Mouse (Mus musculus) thymus, postnatal 14 days (tissue): ENCODE measurements around the gene Tmem170.
"Not testable (repeated sequence)": the region's sequence is repeated elsewhere in the genome, so short reads cannot be mapped to it uniquely, and the experiment has no call there.

Experiments
- DNase-seq: peaks from one replicate; pipeline ENCODE4 v3.0.0; 2021

Gene Tmem170

DNA sequence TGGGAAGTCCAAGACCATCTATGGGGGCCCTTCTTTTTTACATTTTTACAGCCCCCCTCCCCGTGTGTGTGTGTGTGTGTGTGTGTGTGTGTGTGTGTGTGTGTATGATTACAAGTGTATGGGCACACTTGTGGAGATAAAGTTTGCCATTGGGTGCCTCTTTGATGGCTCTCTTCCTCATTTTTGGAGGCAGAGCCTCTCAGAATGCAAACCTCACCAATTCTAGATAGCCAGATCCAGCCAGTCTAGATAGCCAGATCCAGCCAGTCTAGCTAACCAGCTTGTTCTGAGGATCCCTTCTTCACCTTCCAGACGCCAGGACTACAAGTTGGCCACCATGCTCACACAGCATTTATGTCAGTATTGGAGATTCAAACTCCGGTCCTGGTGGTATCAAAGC lies 5.3 kb downstream of the Tmem170 start:
- no peak for DNase-seq

DNA sequence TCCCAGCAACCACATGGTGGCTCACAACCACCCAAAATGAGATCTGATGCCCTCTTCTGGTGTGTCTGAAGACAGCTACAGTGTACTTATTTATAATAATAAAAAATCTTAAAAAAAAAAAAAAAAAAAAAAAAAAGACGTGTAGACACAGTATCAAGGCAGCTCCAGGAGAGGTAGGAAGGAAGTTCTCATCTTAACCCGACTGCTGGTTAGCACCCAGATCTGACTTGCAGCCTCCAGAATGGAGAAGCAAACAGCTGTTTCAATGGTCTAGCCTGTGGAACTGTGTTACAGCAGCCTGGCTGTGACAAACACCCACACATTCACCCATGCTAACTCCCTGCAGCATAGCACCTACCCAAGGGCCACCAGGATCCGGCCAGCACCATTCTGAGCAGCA lies 6.2 kb downstream of the Tmem170 start:
- no peak for DNase-seq

- no peak for DNase-seq
Measured at GRCm38 (mm10) chr8:111868664-111869063, 7.9 kb downstream of the Tmem170 start.

DNA sequence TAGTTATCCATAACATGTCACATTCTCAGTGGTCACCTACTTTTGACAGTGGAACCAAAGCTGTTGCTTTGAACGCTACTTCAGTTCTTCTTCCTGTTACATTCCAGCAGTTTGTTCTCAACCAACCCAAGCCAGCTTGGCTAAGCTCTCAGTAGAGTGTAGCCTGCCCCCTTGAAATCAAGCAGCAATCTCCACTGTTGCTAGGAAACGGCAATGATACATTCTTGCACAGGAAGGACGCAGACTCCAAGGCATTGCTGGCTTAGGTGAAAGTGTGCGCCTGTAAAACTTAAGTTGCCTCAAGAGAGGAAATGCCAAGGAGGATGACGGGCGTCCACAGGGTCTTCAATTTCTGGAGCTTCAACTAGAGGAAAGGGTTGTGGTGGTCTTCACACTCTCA lies 10.7 kb downstream of the Tmem170 start:
- no peak for DNase-seq

DNA sequence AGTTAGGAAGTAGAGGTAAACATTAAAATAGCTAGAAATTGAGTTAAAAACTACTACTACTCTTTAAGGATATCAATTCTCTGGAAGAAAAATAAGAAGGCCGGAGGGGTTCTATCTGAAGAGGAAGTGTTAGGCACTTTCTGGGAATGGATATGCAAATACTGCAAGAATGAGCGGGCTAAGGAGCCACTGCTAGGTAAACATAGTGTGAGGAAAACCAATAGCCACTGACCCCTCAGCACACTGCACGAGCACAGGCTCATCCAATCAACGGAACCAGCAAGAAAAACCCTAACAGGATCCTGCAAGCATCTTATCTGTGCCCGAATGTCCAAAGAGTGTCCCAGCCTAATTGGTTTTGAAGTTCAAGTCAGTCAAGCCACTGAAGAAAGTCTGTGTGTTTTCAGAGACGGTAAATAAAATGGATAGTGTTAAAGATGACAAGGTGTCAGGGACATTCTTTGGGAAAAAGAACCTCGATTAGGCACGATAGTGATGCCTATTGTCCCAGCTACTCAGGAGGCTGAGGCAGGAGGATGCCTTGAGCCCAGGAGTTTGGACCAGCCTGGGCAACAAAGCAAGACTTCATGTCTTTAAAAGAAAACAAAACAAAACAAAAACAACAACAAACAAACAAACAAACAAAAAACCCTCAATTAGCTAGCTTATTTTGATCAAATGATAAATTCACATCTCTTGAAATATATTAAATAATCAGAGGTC lies 11.3 kb downstream of the Tmem170 start:
- DNase-seq = no peak

DNA sequence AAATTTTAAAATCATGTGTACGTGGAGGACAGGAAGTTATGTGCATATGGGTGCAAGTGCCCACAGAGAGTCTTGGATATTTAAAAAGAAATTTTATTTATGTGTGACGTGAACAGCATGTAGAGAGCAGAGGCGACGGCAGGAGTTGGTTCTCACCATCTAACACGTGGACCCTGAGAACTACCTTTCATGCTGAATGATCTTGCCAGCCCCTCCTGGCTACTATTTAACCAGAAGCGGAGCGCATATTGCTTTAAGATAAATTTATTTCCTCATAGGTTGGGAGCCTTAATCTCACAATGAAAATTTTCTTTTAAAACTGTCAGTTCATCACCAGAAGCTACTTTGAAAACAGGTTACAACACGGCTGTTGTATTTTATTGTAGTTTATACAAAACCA lies 11.9 kb downstream of the Tmem170 start:
- DNase-seq = no peak

DNA sequence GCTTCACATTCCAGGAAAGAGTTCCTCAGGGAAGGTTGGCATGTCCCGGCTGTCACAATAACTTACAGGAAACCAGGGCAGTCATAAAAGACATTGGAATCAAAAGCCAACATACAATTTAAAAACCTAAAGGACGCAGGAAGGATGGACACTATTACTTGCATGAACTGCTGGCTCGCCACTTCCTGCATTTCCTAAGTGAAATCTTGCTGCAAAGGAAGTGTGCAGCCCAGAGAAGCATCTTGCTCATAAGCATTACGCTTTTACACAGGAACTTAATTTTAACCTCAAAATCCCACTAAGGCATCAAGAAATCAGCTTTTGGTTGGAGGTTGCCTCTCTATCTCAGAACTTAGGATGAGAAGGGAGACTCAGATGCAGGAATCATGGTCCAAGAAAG lies 13.3 kb downstream of the Tmem170 start:
- DNase-seq = no peak

DNA sequence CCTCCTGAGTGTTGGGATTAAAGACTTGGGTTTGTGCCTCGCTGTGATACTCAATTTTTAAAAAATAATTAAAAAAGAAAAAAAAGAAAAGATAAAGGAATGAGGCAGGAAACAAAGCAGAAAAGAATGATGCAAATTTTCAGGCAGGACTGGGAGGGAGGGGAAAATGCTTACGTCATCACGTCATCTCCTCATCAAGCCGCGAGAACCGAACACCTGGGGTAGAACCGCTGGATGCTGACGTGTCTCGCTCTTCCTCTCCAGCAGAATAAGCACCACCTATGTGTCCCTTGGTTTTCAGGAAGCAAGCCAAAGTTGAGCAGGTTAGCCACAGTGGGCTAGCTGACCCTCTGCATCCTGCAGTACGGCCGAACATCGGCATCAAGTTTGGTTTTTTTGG lies 20.6 kb downstream of the Tmem170 start:
- DNase-seq = no peak

GRCm38 (mm10) chr8:111853861-111854501 lies 22.6 kb downstream of the Tmem170 start, which contains the start of gene Cfdp1:
Cfdp1 (minus strand) TSS chr8:111854291.
- DNase-seq = peak; percentile 97

GRCm38 (mm10) chr8:111853219-111853618 lies 23.3 kb downstream of the Tmem170 start:
- DNase-seq = not testable (repeated sequence)

DNA sequence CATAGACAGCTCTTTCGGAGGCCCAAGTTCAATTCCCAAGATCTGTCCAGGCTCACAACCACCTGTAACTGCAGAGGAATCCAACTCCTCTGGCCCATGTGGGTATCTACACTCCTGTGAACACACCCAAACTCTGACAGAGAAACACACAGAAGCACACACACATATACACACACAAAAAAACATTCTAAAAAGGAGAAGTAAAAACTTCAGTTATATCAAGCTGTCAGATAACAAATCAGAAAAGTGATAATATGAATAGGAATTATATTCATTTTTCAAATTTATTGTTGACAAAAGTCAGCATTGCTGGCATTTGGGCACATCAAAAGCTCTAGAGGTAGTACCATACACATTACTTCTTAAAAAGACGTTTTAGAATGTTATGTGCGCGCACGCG lies 29.8 kb downstream of the Tmem170 start:
- DNase-seq = no peak

DNA sequence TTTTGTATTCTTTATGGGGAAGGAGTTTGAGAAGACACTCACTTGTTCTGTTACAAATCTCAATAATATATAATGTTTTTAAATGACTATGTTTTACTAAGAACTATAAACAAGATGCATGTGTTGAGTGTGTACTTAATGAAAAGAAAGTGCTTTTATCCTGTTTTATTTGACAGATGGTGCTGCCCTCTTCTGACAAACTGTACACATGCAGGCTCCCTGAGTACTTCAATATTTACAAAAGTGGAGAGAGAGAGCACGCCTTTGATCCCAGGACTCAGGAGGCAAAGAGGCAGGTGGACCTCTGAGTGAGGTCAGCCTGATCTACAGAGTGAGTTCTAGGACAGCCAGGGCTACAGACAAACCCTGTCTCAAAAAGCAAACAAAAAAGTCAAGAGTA lies 41.0 kb downstream of the Tmem170 start:
- no peak for DNase-seq

DNA sequence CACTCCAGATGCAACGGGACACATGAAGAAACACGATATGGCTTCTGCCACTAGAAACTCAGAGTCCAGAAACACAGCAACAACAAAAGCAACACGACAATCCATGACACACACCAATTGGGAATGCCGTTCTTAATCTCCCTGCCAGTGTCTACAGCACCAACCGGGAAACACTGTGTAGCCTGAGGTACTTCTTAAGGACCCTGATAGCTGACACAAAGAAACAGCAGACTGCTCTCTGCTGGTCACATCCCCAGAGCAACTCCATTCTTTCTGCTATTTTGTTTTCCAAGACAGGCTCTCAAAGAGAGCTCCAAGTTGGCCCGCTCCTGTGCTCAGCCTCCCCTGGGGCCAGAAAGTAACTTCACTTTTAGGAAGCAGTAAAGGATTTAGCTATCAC lies 42.5 kb downstream of the Tmem170 start:
- no peak for DNase-seq

DNA sequence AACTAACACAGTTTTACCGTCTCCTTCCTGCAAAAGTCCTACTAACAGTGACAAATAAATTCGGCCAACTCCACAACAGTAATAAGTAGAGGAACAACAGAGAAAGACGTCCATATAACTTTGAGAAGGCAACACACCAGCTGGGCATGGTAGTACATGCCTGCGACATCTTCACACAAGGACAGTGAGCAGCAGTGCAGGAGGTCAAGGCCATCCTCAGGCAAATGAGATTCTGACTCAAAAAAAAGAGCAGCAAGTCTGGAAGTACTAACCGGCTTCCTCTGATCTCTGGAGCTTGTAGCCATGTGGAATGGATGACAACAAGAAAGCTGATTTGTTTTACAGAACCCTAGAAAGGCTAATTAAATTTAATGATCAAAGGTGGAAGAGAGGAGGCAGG lies 43.6 kb downstream of the Tmem170 start:
- DNase-seq = no peak

GRCm38 (mm10) chr8:111831996-111832395 lies 44.6 kb downstream of the Tmem170 start:
- no peak for DNase-seq

- no peak for DNase-seq
Measured at GRCm38 (mm10) chr8:111828595-111828994, 48.0 kb downstream of the Tmem170 start.

DNA sequence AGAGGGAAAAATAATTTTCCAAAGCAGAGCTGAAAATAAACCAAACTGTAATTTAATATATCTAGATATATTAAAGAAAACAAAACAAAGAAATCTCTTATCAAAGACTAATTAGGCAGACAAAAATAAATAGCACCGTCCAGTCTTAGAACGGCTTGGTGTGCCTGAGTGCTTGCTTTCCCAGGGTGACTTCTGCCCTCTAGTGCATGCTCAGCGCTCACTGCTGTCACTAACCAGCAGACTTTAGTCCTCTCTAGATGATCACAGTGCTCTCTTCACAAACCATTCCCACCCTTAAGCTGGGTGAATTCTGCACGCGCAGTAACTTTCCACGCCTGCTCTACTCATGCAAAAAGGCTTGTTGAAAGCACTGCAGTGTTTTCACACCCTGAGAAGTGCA lies 51.3 kb downstream of the Tmem170 start:
- peak; percentile 8 for DNase-seq

DNA sequence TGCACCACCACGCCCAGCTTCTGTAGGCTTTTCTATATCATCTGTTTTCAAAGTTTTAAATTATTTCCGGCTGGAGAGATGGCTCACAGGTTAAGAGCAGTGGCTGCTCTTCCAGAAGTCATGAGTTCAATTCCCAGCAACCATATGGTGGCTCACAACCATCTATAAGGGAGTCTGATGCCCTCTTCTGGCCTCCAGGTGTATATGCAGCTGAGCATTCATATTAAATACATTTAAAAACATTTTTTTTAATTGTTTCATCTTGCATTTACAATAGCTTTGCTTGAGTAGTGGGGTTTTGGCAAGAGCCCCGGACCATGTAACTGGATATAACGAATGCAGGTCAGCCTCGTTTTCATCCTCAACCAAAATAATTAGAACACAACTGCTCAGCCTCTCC lies 52.2 kb downstream of the Tmem170 start:
- no peak for DNase-seq

DNA sequence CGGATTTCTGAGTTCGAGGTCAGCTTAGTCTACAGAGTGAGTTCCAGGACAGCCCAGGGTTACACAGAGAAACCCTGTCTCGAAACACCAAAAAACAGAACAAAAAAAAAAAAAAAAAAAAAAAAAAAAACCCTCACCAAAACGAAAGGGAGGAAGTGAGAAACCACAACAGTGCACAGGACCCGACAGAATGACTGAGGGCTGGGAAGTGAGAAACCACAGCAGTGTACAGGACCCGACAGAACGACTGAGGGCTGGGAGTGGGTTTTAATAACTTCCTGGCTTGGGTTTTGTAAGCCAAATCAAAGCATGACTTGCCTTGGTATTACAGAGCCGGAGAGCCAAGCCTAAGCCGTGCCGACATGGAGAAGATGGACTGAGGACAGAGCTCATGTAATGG lies 55.4 kb downstream of the Tmem170 start:
- peak; percentile 67 for DNase-seq

GRCm38 (mm10) chr8:111820691-111821090 lies 55.9 kb downstream of the Tmem170 start:
- DNase-seq = no peak

- DNase-seq = no peak
Measured at GRCm38 (mm10) chr8:111820018-111820417, 56.5 kb downstream of the Tmem170 start.

DNA sequence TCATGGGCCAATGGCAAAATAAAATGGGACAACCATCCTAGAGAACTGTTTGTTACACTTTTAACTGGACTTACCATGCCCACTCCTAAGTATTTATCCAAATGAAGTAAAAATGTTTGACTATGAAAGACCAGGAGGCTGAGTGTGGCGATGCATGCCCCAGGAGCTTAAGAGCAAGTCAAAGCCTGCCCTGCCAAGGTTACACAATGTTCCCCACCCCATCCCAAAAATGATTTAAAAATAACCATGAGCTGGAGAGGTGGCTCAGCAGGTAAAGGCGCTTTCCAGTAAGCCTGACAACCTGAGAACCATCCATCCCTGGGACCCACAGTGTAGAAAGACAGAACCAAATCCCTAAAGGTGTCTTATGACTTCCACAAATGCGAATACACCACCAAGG lies 58.0 kb downstream of the Tmem170 start:
- DNase-seq = no peak

GRCm38 (mm10) chr8:111815078-111815477 lies 61.5 kb downstream of the Tmem170 start:
- DNase-seq = no peak

- DNase-seq = no peak
Measured at GRCm38 (mm10) chr8:111813818-111814217, 62.7 kb downstream of the Tmem170 start.
